Mouse (Mus musculus) stomach, embryonic 16.5 days (tissue): ENCODE results near the gene Rbm8a. TPM values are rescaled to one million over a fixed set of nuclear protein-coding genes. Genes with fewer than 3 reads are reported as not detected.

Experiments used
- ATAC-seq: fragments of 200-750 bp; cut with Nextera tagmentation; 2 replicates; pipeline ENCODE4 v1.8.0; 2017; ENCODE audit warnings: moderate number of reproducible peaks, moderate TSS enrichment; ENCODE audit not compliant: insufficient read depth, low FRiP score
- H3K27ac ChIP-seq: fragments of 300-500 bp; sonication (generic); 2 replicates; pipeline ENCODE4 v1.5.1; 2014; ENCODE audit warnings: low read length
- H3K27me3 ChIP-seq: fragments of 300-500 bp; sonication (generic); 2 replicates; pipeline ENCODE4 v1.6.1; 2014; ENCODE audit warnings: low read length, control low read depth, mixed read lengths; ENCODE audit not compliant: control insufficient read depth, insufficient read depth
- H3K36me3 ChIP-seq: fragments of 300-500 bp; sonication (generic); 2 replicates; pipeline ENCODE4 v1.6.1; 2014; ENCODE audit warnings: low read length; ENCODE audit not compliant: control insufficient read depth, insufficient read depth
- H3K4me1 ChIP-seq: fragments of 300-500 bp; sonication (generic); 2 replicates; pipeline ENCODE4 v1.6.1; 2014; ENCODE audit warnings: low read length, control low read depth, mixed read lengths; ENCODE audit not compliant: control insufficient read depth, insufficient read depth
- H3K4me2 ChIP-seq: fragments of 300-500 bp; sonication (generic); 2 replicates; pipeline ENCODE4 v1.6.1; 2014; ENCODE audit warnings: low read depth, low read length, mixed read lengths
- H3K4me3 ChIP-seq: fragments of 300-500 bp; sonication (generic); replicated peaks from 2 replicates; pipeline ENCODE4 v1.5.1; 2014; ENCODE audit warnings: mild to moderate bottlenecking, low read length
- H3K9ac ChIP-seq: fragments of 300-500 bp; sonication (generic); 2 replicates; pipeline ENCODE4 v1.6.1; 2014; ENCODE audit warnings: low read length
- H3K9me3 ChIP-seq: fragments of 300-500 bp; sonication (generic); replicated peaks from 2 replicates; pipeline ENCODE4 v1.6.1; 2016; ENCODE audit warnings: low read length, control low read depth; ENCODE audit not compliant: control insufficient read depth
- WGBS: fragments of 180-500 bp; shearing (Covaris S2); extraction: QIAGEN DNeasy Blood & Tissue Kit; methylation state at CpG from one replicate; pipeline ENCODE4 v1.1.7; 2014; 5-methylcytosine and 5-hydroxymethylcytosine counted together
- polyA plus RNA-seq: library from polyadenylated mRNA; unstranded; fragments of >200 nt; fragmentation: Nextera tagmentation; extraction: Ambion mirVana; gene quantifications from 2 replicates; pipeline ENCODE4 v1.2.1, GENCODE M21; 2015

Gene Rbm8a
- polyA plus RNA-seq, 1 experiment from 2014 or later: 104 TPM

- Histone ChIP-seq H3K27ac (no peak overlapping the region; the same call in 1 of the 2 replicates), H3K4me2 (peak overlapping the region; percentile 94), H3K4me1 (peaks cover 29% of the 10 kb centered on the region), H3K9ac (peak overlapping the region; percentile 76; the same call in 1 of the 2 replicates), H3K4me3 (no peak overlapping the region), H3K27me3 (peaks cover 6% of the 10 kb centered on the region; the same call in 1 of the 2 replicates), H3K9me3 (no peaks in the 10 kb centered on the region), H3K36me3 (no peaks in the 10 kb centered on the region)
- WGBS: 27% methylated on average over 6 of the region's 6 CpGs
- no peak for ATAC-seq
Observed at GRCm38 (mm10) chr3:96595661-96596060, 34.1 kb upstream of the Rbm8a start.

GRCm38 (mm10) chr3:96596228-96596707 lies 33.5 kb upstream of the Rbm8a start, which contains the start of gene Ankrd34a:
Gene Ankrd34a, plus strand, starts transcription at chr3:96596636.
- ATAC-seq: peak; percentile 8; the same call in 1 of the 2 replicates
- 2% methylated on average over 20 of the region's 23 CpGs for WGBS
- Histone ChIP-seq H3K9me3 (no peaks in the 10 kb centered on the region), H3K27me3 (peaks cover 6% of the 10 kb centered on the region; the same call in 1 of the 2 replicates), H3K9ac (peak within 1 kb of the TSS; percentile 76), H3K36me3 (no peaks in the 10 kb centered on the region), H3K4me3 (peak within 1 kb of the TSS; percentile 48), H3K4me1 (peaks cover 29% of the 10 kb centered on the region), H3K27ac (peak within 1 kb of the TSS; percentile 79), H3K4me2 (peak within 1 kb of the TSS; percentile 94)

- ATAC-seq: no peak
Observed at GRCm38 (mm10) chr3:96596855-96597254, 32.9 kb upstream of the Rbm8a start.

GRCm38 (mm10) chr3:96597435-96597891 lies 32.3 kb upstream of the Rbm8a start:
- Histone ChIP-seq H3K9me3 (no peaks in the 10 kb centered on the region), H3K4me1 (peaks cover 29% of the 10 kb centered on the region), H3K4me2 (peak overlapping the region; percentile 94), H3K27ac (peak overlapping the region; percentile 79), H3K9ac (peak overlapping the region; percentile 76), H3K36me3 (no peaks in the 10 kb centered on the region), H3K4me3 (peak overlapping the region; percentile 48), H3K27me3 (peaks cover 6% of the 10 kb centered on the region; the same call in 1 of the 2 replicates)
- WGBS: under 1% methylated on average over 40 of the region's 40 CpGs
- no peak for ATAC-seq

More at GRCm38 (mm10) chr3:96596855-96597254, 32.9 kb upstream of the Rbm8a start:
- Histone ChIP-seq H3K9me3 (no peaks in the 10 kb centered on the region), H3K9ac (peak overlapping the region; percentile 76), H3K4me3 (peak overlapping the region; percentile 48), H3K36me3 (no peaks in the 10 kb centered on the region), H3K27ac (no peak overlapping the region), H3K4me2 (peak overlapping the region; percentile 94), H3K27me3 (peaks cover 6% of the 10 kb centered on the region; the same call in 1 of the 2 replicates), H3K4me1 (peaks cover 29% of the 10 kb centered on the region)
- 8% methylated on average over 10 of the region's 12 CpGs for WGBS

GRCm38 (mm10) chr3:96598156-96599068 lies 31.3 kb upstream of the Rbm8a start:
- peak overlapping the region; percentile 79 for H3K27ac ChIP-seq
- WGBS: 3% methylated on average over 54 of the region's 54 CpGs
- peak overlapping the region; percentile 48 for H3K4me3 ChIP-seq
- H3K36me3 ChIP-seq: no peaks in the 10 kb centered on the region
- peak overlapping the region; percentile 94 for H3K4me2 ChIP-seq
- H3K9me3 ChIP-seq: no peaks in the 10 kb centered on the region
- H3K4me1 ChIP-seq: peaks cover 34% of the 10 kb centered on the region
- H3K9ac ChIP-seq: peak overlapping the region; percentile 76
- no peak for ATAC-seq
- peaks cover 6% of the 10 kb centered on the region; the same call in 1 of the 2 replicates for H3K27me3 ChIP-seq

- 56% methylated on average over 8 of the region's 8 CpGs for WGBS
- peaks cover 37% of the 10 kb centered on the region for H3K4me1 ChIP-seq
- no peaks in the 10 kb centered on the region for H3K9me3 ChIP-seq
Observed at GRCm38 (mm10) chr3:96599069-96599393, 30.7 kb upstream of the Rbm8a start.

GRCm38 (mm10) chr3:96599411-96599810 lies 30.3 kb upstream of the Rbm8a start:
- Histone ChIP-seq H3K4me2 (no peak overlapping the region), H3K36me3 (no peaks in the 10 kb centered on the region), H3K4me3 (no peak overlapping the region), H3K9me3 (no peaks in the 10 kb centered on the region), H3K4me1 (peaks cover 37% of the 10 kb centered on the region), H3K27ac (no peak overlapping the region), H3K9ac (no peak overlapping the region), H3K27me3 (peaks cover 6% of the 10 kb centered on the region; the same call in 1 of the 2 replicates)
- no peak for ATAC-seq
- WGBS: 69% methylated on average over 3 of the region's 3 CpGs

More at GRCm38 (mm10) chr3:96599069-96599393, 30.7 kb upstream of the Rbm8a start:
- Histone ChIP-seq H3K4me3 (no peak overlapping the region), H3K36me3 (no peaks in the 10 kb centered on the region), H3K27me3 (peaks cover 6% of the 10 kb centered on the region; the same call in 1 of the 2 replicates), H3K9ac (no peak overlapping the region), H3K4me2 (peak overlapping the region; percentile 94; the same call in 1 of the 2 replicates), H3K27ac (no peak overlapping the region)
- no peak for ATAC-seq

GRCm38 (mm10) chr3:96600639-96601250 lies 29.0 kb upstream of the Rbm8a start, which contains the start of gene Lix1l:
Gene Lix1l, plus strand, starts transcription at chr3:96601149.
- Histone ChIP-seq H3K9ac (peak within 1 kb of the TSS; percentile 88), H3K4me1 (peaks cover 34% of the 10 kb centered on the region), H3K27ac (peak within 1 kb of the TSS; percentile 97), H3K4me2 (peak within 1 kb of the TSS; percentile 64), H3K27me3 (no peaks in the 10 kb centered on the region; the same call in 1 of the 2 replicates), H3K36me3 (no peaks in the 10 kb centered on the region), H3K4me3 (peak within 1 kb of the TSS; percentile 71), H3K9me3 (no peaks in the 10 kb centered on the region)
- under 1% methylated on average over 27 of the region's 27 CpGs for WGBS
- peak; percentile 91 for ATAC-seq
